Comparison of ENCODE assay signal across 2 mouse cellular contexts in the genomic region with DNA sequence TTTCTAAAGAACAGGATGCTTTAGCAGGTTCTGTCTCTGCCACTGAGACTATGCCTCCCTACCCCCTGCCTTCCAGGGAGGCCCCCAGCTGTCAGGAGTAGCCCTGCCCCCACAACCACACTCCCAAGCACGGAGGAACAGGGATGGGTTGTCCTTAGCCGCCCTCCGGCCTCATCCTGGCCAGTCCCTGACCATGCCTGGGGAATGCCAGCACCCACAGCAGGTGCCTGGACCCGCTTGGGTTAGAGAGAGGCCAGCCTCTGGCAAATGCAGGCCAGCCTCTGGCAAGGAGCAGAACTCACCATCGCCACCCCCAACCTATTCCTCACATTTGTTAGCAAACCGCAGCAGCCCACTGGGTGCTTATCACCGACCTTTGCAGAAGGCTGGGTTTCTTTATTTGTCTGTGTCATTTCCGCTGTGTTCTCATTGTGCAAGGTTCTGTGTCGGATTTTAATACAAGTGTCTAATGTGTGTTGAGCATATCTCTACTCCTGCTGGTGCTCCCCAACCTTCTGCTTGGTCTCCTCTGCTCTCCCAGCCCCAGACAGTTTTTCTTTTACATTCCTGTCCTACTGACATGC.
TF ChIP-seq lines count a peak whose summit lies in the region.

No protein-coding gene starts in this region.

TF ChIP-seq in C2C12, 6 proteins besides CTCF, POLR2A, EP300 and RAD21 (continued from another document):
- TF ChIP-seq FOSL1 (IDR thresholded peaks at IDR 0.05; ENCODE audit: insufficient read depth, low read length, poor library complexity, severe bottlenecking) (no peak), MAX (IDR thresholded peaks at IDR 0.05) (no peak)

TF ChIP-seq in myocyte, 11 proteins besides CTCF, POLR2A, EP300 and RAD21 (continued from another document):
- TF ChIP-seq POLR2AphosphoS2 (IDR thresholded peaks at IDR 0.05; ENCODE audit: insufficient read length, low read depth), result no peak
- TF ChIP-seq MYOD1 (IDR thresholded peaks at IDR 0.05; ENCODE audit: control insufficient read depth in 1 of 3, insufficient read length in 2 of 3, low read depth in 2 of 3), result peak in 2 of 3 experiments; percentile 97 to 99
- no peak for TF ChIP-seq E2F4 (IDR thresholded peaks at IDR 0.05; ENCODE audit: insufficient read depth)
- peak; percentile 80 for TF ChIP-seq CEBPB (IDR thresholded peaks at IDR 0.05; ENCODE audit: insufficient read depth, poor library complexity, severe bottlenecking)
- TF ChIP-seq USF1 (IDR thresholded peaks at IDR 0.05; ENCODE audit: low read depth), result no peak
- TF ChIP-seq MYOG (IDR thresholded peaks at IDR 0.05; ENCODE audit: control insufficient read depth in 1 of 3, insufficient read depth in 1 of 3, insufficient read length in 2 of 3, low read depth in 2 of 3), result peak; percentile 93 to 99 (median 98)
- TF ChIP-seq TCF3 (IDR thresholded peaks at IDR 0.05; ENCODE audit: insufficient read length, low read depth), result peak; percentile 80
